Mouse (Mus musculus): ENCODE results near the gene Arsa.

Arsa gene

GRCm38 (mm10) chr15:89480584-89480983 lies 3.4 kb upstream of the Arsa start:
- no peaks in the 10 kb centered on the region for H3K36me3 ChIP-seq (ENCODE audit: insufficient read depth, low read length)
- H3K4me1 ChIP-seq (replicated peaks; ENCODE audit: low read depth, low read length) = peaks cover 51% of the 10 kb centered on the region
- H3K27me3 ChIP-seq (ENCODE audit: insufficient read depth, low read length) = no peaks in the 10 kb centered on the region
- H3K9me3 ChIP-seq (ENCODE audit: low read length) = peaks cover 5% of the 10 kb centered on the region; the same call in 1 of the 2 replicates
- H3K4me3 ChIP-seq (replicated peaks; ENCODE audit: low read length) = peak overlapping the region; percentile 35; the same call in 1 of the 2 replicates
- TF ChIP-seq CTCF (conservative IDR thresholded peaks at IDR 0.05; ENCODE audit: low read length) (no peak), NANOG (IDR thresholded peaks at IDR 0.05; ENCODE audit: borderline replicate concordance, low read length) (no peak), POU5F1 (IDR thresholded peaks at IDR 0.05; ENCODE audit: borderline replicate concordance, low read length) (no peak)

- Histone ChIP-seq H3K9me3 (ENCODE audit: low read length) (peaks cover 5% of the 10 kb centered on the region; the same call in 1 of the 2 replicates), H3K4me1 (replicated peaks; ENCODE audit: low read depth, low read length) (peaks cover 71% of the 10 kb centered on the region), H3K4me3 (replicated peaks; ENCODE audit: low read length) (peak overlapping the region; percentile 54; the same call in 1 of the 2 replicates), H3K27me3 (ENCODE audit: insufficient read depth, low read length) (no peaks in the 10 kb centered on the region), H3K36me3 (ENCODE audit: insufficient read depth, low read length) (peaks cover 10% of the 10 kb centered on the region; the same call in 1 of the 2 replicates)
- TF ChIP-seq NANOG (IDR thresholded peaks at IDR 0.05; ENCODE audit: borderline replicate concordance, low read length) (no peak), POU5F1 (IDR thresholded peaks at IDR 0.05; ENCODE audit: borderline replicate concordance, low read length) (no peak), CTCF (conservative IDR thresholded peaks at IDR 0.05; ENCODE audit: low read length) (no peak)
Measured at GRCm38 (mm10) chr15:89478622-89479021, 1.4 kb upstream of the Arsa start.

GRCm38 (mm10) chr15:89477806-89478205 lies 581 bp upstream of the Arsa start:
- Histone ChIP-seq H3K9me3 (ENCODE audit: low read length) (peaks cover 5% of the 10 kb centered on the region; the same call in 1 of the 2 replicates), H3K4me1 (replicated peaks; ENCODE audit: low read depth, low read length) (peaks cover 79% of the 10 kb centered on the region), H3K36me3 (ENCODE audit: insufficient read depth, low read length) (peaks cover 16% of the 10 kb centered on the region), H3K27me3 (ENCODE audit: insufficient read depth, low read length) (no peaks in the 10 kb centered on the region), H3K4me3 (replicated peaks; ENCODE audit: low read length) (peak overlapping the region; percentile 54)
- TF ChIP-seq NANOG (IDR thresholded peaks at IDR 0.05; ENCODE audit: borderline replicate concordance, low read length) (peak; percentile 13; the same call in 1 of the 2 replicates), POU5F1 (IDR thresholded peaks at IDR 0.05; ENCODE audit: borderline replicate concordance, low read length) (no peak)

- H3K36me3 ChIP-seq (ENCODE audit: insufficient read depth, low read length) = peaks cover 19% of the 10 kb centered on the region
- H3K27me3 ChIP-seq (ENCODE audit: insufficient read depth, low read length) = no peaks in the 10 kb centered on the region
- H3K4me3 ChIP-seq (replicated peaks; ENCODE audit: low read length) = peak overlapping the region; percentile 84
- no peak for TF ChIP-seq NANOG (IDR thresholded peaks at IDR 0.05; ENCODE audit: borderline replicate concordance, low read length)
- TF ChIP-seq CTCF (conservative IDR thresholded peaks at IDR 0.05; ENCODE audit: low read length) = no peak
- TF ChIP-seq POU5F1 (IDR thresholded peaks at IDR 0.05; ENCODE audit: borderline replicate concordance, low read length) = no peak
- no peaks in the 10 kb centered on the region for H3K9me3 ChIP-seq (ENCODE audit: low read length)
- peaks cover 86% of the 10 kb centered on the region for H3K4me1 ChIP-seq (replicated peaks; ENCODE audit: low read depth, low read length)
Measured at GRCm38 (mm10) chr15:89476475-89476815, 780 bp downstream of the Arsa start.

- TF ChIP-seq NANOG (IDR thresholded peaks at IDR 0.05; ENCODE audit: borderline replicate concordance, low read length) (no peak), CTCF (conservative IDR thresholded peaks at IDR 0.05; ENCODE audit: low read length) (no peak)
- H3K27me3 ChIP-seq (ENCODE audit: insufficient read depth, low read length) = no peaks in the 10 kb centered on the region
- no peaks in the 10 kb centered on the region for H3K9me3 ChIP-seq (ENCODE audit: low read length)
- H3K36me3 ChIP-seq (ENCODE audit: insufficient read depth, low read length) = peaks cover 19% of the 10 kb centered on the region
- H3K4me1 ChIP-seq (replicated peaks; ENCODE audit: low read depth, low read length) = peaks cover 85% of the 10 kb centered on the region
- peak overlapping the region; percentile 84 for H3K4me3 ChIP-seq (replicated peaks; ENCODE audit: low read length)
Measured at GRCm38 (mm10) chr15:89475611-89476474, 1.4 kb downstream of the Arsa start.

- H3K4me1 ChIP-seq (replicated peaks; ENCODE audit: low read depth, low read length) = peaks cover 79% of the 10 kb centered on the region
Measured at GRCm38 (mm10) chr15:89475293-89475600, 2.0 kb downstream of the Arsa start.

GRCm38 (mm10) chr15:89474596-89475292 lies 2.5 kb downstream of the Arsa start:
- peak overlapping the region; percentile 84 for H3K4me3 ChIP-seq (replicated peaks; ENCODE audit: low read length)
- H3K36me3 ChIP-seq (ENCODE audit: insufficient read depth, low read length) = peaks cover 19% of the 10 kb centered on the region
- no peaks in the 10 kb centered on the region for H3K27me3 ChIP-seq (ENCODE audit: insufficient read depth, low read length)
- H3K9me3 ChIP-seq (ENCODE audit: low read length) = no peaks in the 10 kb centered on the region
- no peak for TF ChIP-seq CTCF (conservative IDR thresholded peaks at IDR 0.05; ENCODE audit: low read length)
- no peak for TF ChIP-seq POU5F1 (IDR thresholded peaks at IDR 0.05; ENCODE audit: borderline replicate concordance, low read length)
- TF ChIP-seq NANOG (IDR thresholded peaks at IDR 0.05; ENCODE audit: borderline replicate concordance, low read length) = no peak
- peaks cover 77% of the 10 kb centered on the region for H3K4me1 ChIP-seq (replicated peaks; ENCODE audit: low read depth, low read length)

More at GRCm38 (mm10) chr15:89475293-89475600, 2.0 kb downstream of the Arsa start:
- H3K9me3 ChIP-seq (ENCODE audit: low read length) = no peaks in the 10 kb centered on the region
- peaks cover 19% of the 10 kb centered on the region for H3K36me3 ChIP-seq (ENCODE audit: insufficient read depth, low read length)
- no peaks in the 10 kb centered on the region for H3K27me3 ChIP-seq (ENCODE audit: insufficient read depth, low read length)
- H3K4me3 ChIP-seq (replicated peaks; ENCODE audit: low read length) = peak overlapping the region; percentile 84
- TF ChIP-seq NANOG (IDR thresholded peaks at IDR 0.05; ENCODE audit: borderline replicate concordance, low read length) = no peak
- TF ChIP-seq POU5F1 (IDR thresholded peaks at IDR 0.05; ENCODE audit: borderline replicate concordance, low read length) = no peak
- TF ChIP-seq CTCF (conservative IDR thresholded peaks at IDR 0.05; ENCODE audit: low read length) = no peak

GRCm38 (mm10) chr15:89473921-89474320 lies 3.3 kb downstream of the Arsa start:
- no peaks in the 10 kb centered on the region for H3K27me3 ChIP-seq (ENCODE audit: insufficient read depth, low read length)
- H3K4me1 ChIP-seq (replicated peaks; ENCODE audit: low read depth, low read length) = peaks cover 80% of the 10 kb centered on the region
- H3K36me3 ChIP-seq (ENCODE audit: insufficient read depth, low read length) = peaks cover 19% of the 10 kb centered on the region
- no peaks in the 10 kb centered on the region for H3K9me3 ChIP-seq (ENCODE audit: low read length)
- no peak overlapping the region for H3K4me3 ChIP-seq (replicated peaks; ENCODE audit: low read length)
- TF ChIP-seq NANOG (IDR thresholded peaks at IDR 0.05; ENCODE audit: borderline replicate concordance, low read length) = no peak
- TF ChIP-seq POU5F1 (IDR thresholded peaks at IDR 0.05; ENCODE audit: borderline replicate concordance, low read length) = no peak
- TF ChIP-seq CTCF (conservative IDR thresholded peaks at IDR 0.05; ENCODE audit: low read length) = no peak

Measured in E14TG2a.4 (cell line).